Mouse (Mus musculus) kidney, embryonic 15.5 days (tissue): ENCODE results near the gene Zcchc17. TPM values are rescaled to one million over a fixed set of nuclear protein-coding genes. Genes with fewer than 3 reads are reported as not detected.

ENCODE experiments used
- ATAC-seq: fragments of 200-750 bp; cut with Nextera tagmentation; replicated peaks from 2 replicates; pipeline ENCODE4 v1.8.0; 2017; ENCODE audit warnings: moderate TSS enrichment; ENCODE audit not compliant: low FRiP score
- H3K27ac ChIP-seq: fragments of 300-500 bp; sonication (generic); 2 replicates; pipeline ENCODE4 v1.5.1; 2015; ENCODE audit warnings: mild to moderate bottlenecking, inconsistent platforms
- H3K27me3 ChIP-seq: fragments of 300-500 bp; sonication (generic); 2 replicates; pipeline ENCODE4 v1.6.1; 2015; ENCODE audit warnings: inconsistent platforms
- H3K36me3 ChIP-seq: fragments of 300-500 bp; sonication (generic); 2 replicates; pipeline ENCODE4 v1.6.1; 2015; ENCODE audit warnings: inconsistent platforms
- H3K4me1 ChIP-seq: fragments of 300-500 bp; sonication (generic); 2 replicates; pipeline ENCODE4 v1.6.1; 2015; ENCODE audit warnings: inconsistent platforms
- H3K4me2 ChIP-seq: fragments of 300-500 bp; sonication (generic); 2 replicates; pipeline ENCODE4 v1.6.1; 2015; ENCODE audit warnings: moderate library complexity, mild to moderate bottlenecking, inconsistent platforms
- H3K4me3 ChIP-seq: fragments of 300-500 bp; sonication (generic); replicated peaks from 2 replicates; pipeline ENCODE4 v1.5.1; 2015; ENCODE audit warnings: mild to moderate bottlenecking, inconsistent platforms
- H3K9ac ChIP-seq: fragments of 300-500 bp; sonication (generic); 2 replicates; pipeline ENCODE4 v1.6.1; 2015; ENCODE audit warnings: mild to moderate bottlenecking, inconsistent platforms
- H3K9me3 ChIP-seq: fragments of 300-500 bp; sonication (generic); replicated peaks from 2 replicates; pipeline ENCODE4 v1.6.1; 2016; ENCODE audit warnings: inconsistent platforms
- WGBS: fragments of 180-500 bp; shearing (Covaris S2); methylation state at CpG from one replicate; pipeline ENCODE4 v1.1.7; 2015; ENCODE audit warnings: mixed read lengths; 5-methylcytosine and 5-hydroxymethylcytosine counted together
- polyA plus RNA-seq: library from polyadenylated mRNA; unstranded; fragments of >200 nt; fragmentation: Nextera tagmentation; extraction: Ambion mirVana; gene quantifications from 2 replicates; pipeline ENCODE4 v1.2.1, GENCODE M21; 2015

Gene Zcchc17
- polyA plus RNA-seq, 1 experiment from 2014 or later: 65.6 TPM

DNA sequence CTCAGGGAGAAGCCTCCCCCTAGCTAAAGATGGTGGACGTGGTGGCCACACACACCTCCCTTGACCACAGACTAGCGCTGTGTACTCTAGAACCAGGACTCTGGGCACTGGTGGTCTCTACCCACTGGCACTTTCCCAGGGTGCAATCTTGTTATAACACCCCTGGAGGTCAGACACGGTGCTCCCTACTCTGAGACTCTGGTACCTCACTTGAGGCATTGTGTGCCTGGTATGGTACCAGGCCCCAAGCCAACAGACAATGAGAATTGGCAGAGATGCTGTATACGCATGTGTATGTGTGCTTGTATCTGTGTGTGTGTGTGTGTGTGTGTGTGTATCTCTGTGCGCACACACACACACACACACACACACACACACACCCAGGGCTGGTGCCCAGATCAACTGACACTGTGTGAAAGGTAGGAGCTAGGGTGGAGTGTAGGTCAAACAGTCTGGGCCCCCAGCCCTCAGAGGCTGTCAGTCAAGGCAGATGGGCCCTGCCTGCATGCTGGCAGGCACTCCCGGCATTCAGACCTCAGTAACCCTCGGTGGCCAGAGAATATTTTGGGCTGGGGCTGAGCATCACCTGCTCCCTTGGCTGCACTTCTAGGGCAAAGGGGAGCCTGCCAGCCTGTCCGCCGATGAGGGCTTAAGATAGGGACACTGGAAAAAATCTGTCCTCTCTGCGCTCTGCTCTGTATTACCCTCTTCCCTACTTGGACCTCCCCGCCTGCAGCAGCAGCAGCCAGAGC lies 60.7 kb downstream of the Zcchc17 start:
- H3K27ac ChIP-seq: no peak overlapping the region
- WGBS: 72% methylated on average over 11 of the region's 11 CpGs
- no peak overlapping the region for H3K9ac ChIP-seq
- ATAC-seq: no peak
- no peak overlapping the region for H3K4me3 ChIP-seq
- H3K4me2 ChIP-seq: no peak overlapping the region
- no peaks in the 10 kb centered on the region; the same call in 1 of the 2 replicates for H3K9me3 ChIP-seq
- H3K36me3 ChIP-seq: no peaks in the 10 kb centered on the region
- peaks cover 16% of the 10 kb centered on the region; the same call in 1 of the 2 replicates for H3K27me3 ChIP-seq
- peaks cover 23% of the 10 kb centered on the region for H3K4me1 ChIP-seq

- WGBS: 15% methylated on average over 13 of the region's 13 CpGs
- Histone ChIP-seq H3K36me3 (no peaks in the 10 kb centered on the region), H3K27ac (no peak overlapping the region), H3K4me1 (peaks cover 16% of the 10 kb centered on the region), H3K4me3 (no peak overlapping the region), H3K9me3 (no peaks in the 10 kb centered on the region; the same call in 1 of the 2 replicates), H3K27me3 (peaks cover 15% of the 10 kb centered on the region; the same call in 1 of the 2 replicates), H3K9ac (no peak overlapping the region), H3K4me2 (no peak overlapping the region)
- peak; percentile 70 for ATAC-seq
Measured at GRCm38 (mm10) chr4:130297123-130297529, 62.6 kb downstream of the Zcchc17 start.

- 81% methylated on average over 13 of the region's 13 CpGs for WGBS
- peaks cover 11% of the 10 kb centered on the region; the same call in 1 of the 2 replicates for H3K27me3 ChIP-seq
- no peaks in the 10 kb centered on the region for H3K36me3 ChIP-seq
- 0 out of 2 replicates have a peak, but pooled peaks have one; percentile 50 for ATAC-seq
- no peaks in the 10 kb centered on the region; the same call in 1 of the 2 replicates for H3K9me3 ChIP-seq
- H3K9ac ChIP-seq: no peak overlapping the region
- no peak overlapping the region for H3K4me2 ChIP-seq
- no peak overlapping the region for H3K27ac ChIP-seq
- H3K4me1 ChIP-seq: peaks cover 15% of the 10 kb centered on the region
- no peak overlapping the region for H3K4me3 ChIP-seq
Measured at GRCm38 (mm10) chr4:130296243-130296965, 63.3 kb downstream of the Zcchc17 start.

GRCm38 (mm10) chr4:130295047-130295745 lies 64.5 kb downstream of the Zcchc17 start:
- H3K9ac ChIP-seq: no peak overlapping the region
- H3K4me2 ChIP-seq: no peak overlapping the region
- no peak overlapping the region for H3K27ac ChIP-seq
- WGBS: 47% methylated on average over 23 of the region's 23 CpGs
- H3K4me3 ChIP-seq: no peak overlapping the region
- ATAC-seq: no peak
- peaks cover 15% of the 10 kb centered on the region for H3K4me1 ChIP-seq
- H3K36me3 ChIP-seq: no peaks in the 10 kb centered on the region
- no peaks in the 10 kb centered on the region; the same call in 1 of the 2 replicates for H3K9me3 ChIP-seq
- peaks cover 11% of the 10 kb centered on the region; the same call in 1 of the 2 replicates for H3K27me3 ChIP-seq

DNA sequence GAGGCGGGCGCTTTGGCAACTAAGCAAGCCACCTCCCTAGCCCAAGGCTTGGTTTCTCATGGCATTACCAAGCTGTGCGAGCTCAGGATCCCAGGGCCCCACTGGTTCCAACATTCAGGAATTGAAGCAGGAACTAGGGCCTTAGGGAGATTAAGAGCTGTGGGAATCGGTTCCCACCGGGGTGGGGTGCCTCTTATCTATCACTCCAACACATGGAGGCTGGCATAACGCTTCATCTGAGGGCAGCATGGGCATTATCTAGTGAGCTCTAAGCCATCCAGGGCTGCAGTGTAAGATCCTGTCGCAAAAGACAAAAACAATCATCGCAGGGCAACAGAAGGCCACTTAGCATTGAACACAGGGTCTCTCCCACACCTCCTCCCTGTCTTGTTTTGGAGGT lies 65.2 kb downstream of the Zcchc17 start:
- Histone ChIP-seq H3K9ac (no peak overlapping the region), H3K36me3 (no peaks in the 10 kb centered on the region), H3K9me3 (no peaks in the 10 kb centered on the region; the same call in 1 of the 2 replicates), H3K27ac (no peak overlapping the region), H3K4me1 (peaks cover 14% of the 10 kb centered on the region), H3K27me3 (peaks cover 11% of the 10 kb centered on the region; the same call in 1 of the 2 replicates), H3K4me2 (no peak overlapping the region), H3K4me3 (no peak overlapping the region)
- ATAC-seq: no peak
- WGBS: 88% methylated on average over 8 of the region's 8 CpGs

DNA sequence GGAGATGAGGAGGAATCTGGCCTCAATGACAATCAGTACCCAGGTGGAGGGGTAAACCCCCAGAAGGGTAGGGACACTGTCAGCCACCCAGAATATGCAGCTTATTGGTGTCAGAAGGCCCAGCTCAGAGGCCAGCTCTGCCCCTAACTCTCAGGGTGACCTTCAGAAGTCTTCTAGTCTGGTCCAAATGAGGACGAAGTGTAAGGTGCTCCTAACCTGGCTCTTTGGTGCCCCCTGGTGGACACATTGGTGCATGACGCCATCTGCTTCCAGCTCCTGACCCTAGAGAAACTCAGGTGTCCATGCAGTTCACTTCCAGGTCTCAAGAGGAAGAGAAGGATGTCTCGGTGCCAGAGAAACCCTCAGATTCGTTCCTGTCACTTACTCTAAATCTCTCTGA lies 67.5 kb downstream of the Zcchc17 start:
- ATAC-seq: 0 out of 2 replicates have a peak, but pooled peaks have one; percentile 23
- no peaks in the 10 kb centered on the region; the same call in 1 of the 2 replicates for H3K9me3 ChIP-seq
- H3K4me1 ChIP-seq: peaks cover 11% of the 10 kb centered on the region
- no peak overlapping the region for H3K4me2 ChIP-seq
- peaks cover 11% of the 10 kb centered on the region; the same call in 1 of the 2 replicates for H3K27me3 ChIP-seq
- no peak overlapping the region for H3K4me3 ChIP-seq
- no peak overlapping the region for H3K9ac ChIP-seq
- H3K36me3 ChIP-seq: no peaks in the 10 kb centered on the region
- no peak overlapping the region for H3K27ac ChIP-seq
- 3% methylated on average over 4 of the region's 4 CpGs for WGBS

DNA sequence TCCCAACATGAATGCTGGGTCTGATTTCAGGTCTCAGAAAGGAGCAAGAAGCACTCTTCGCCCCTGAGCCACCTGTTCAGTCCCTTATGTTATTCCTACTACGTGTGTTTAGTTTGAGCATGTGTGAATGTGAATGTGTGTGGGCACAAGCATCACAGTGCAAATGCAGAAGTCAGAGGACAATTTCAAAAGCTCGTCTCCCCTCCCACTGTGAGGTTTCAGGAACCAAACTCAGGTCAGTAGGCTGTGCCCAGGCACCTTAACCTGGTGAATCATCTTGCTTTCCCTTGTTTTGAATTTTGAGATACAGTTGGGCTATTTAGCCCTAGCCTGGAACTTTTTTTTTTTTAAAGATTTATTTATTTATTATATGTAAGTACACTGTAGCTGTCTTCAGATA lies 69.9 kb downstream of the Zcchc17 start:
- Histone ChIP-seq H3K9me3 (no peaks in the 10 kb centered on the region), H3K27ac (no peak overlapping the region), H3K4me1 (no peaks in the 10 kb centered on the region), H3K27me3 (peaks cover 16% of the 10 kb centered on the region), H3K4me3 (no peak overlapping the region), H3K9ac (no peak overlapping the region), H3K4me2 (no peak overlapping the region), H3K36me3 (no peaks in the 10 kb centered on the region)
- ATAC-seq: no peak
- 73% methylated on average over 3 of the region's 3 CpGs for WGBS

GRCm38 (mm10) chr4:130286531-130286930 lies 73.2 kb downstream of the Zcchc17 start:
- H3K4me3 ChIP-seq: no peak overlapping the region
- H3K4me1 ChIP-seq: no peaks in the 10 kb centered on the region
- H3K4me2 ChIP-seq: no peak overlapping the region
- H3K9ac ChIP-seq: no peak overlapping the region
- H3K9me3 ChIP-seq: no peaks in the 10 kb centered on the region
- WGBS: 41% methylated on average over 3 of the region's 3 CpGs
- peaks cover 25% of the 10 kb centered on the region for H3K27me3 ChIP-seq
- no peak for ATAC-seq
- no peaks in the 10 kb centered on the region for H3K36me3 ChIP-seq
- H3K27ac ChIP-seq: no peak overlapping the region

DNA sequence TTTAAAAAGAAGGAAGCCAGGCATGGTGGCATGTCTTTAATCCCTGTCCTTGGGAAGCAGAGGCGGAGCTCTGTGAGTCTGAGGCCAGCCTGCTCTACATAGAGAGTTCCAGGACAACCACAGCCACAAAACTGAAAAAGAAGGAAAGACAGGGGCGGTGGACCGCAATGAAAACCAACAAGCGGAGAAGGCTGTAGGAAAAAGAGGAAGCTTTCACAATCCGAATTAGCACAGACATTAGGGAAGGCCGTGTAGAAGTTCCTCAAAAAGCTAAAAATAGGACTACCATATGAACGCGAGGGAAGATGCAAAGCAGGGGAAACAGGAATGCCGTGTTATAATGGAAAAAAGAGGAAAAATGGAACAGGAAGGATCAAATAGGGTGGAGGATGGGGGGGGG lies 75.9 kb downstream of the Zcchc17 start:
- no peak overlapping the region for H3K4me2 ChIP-seq
- no peaks in the 10 kb centered on the region for H3K9me3 ChIP-seq
- no peak overlapping the region for H3K27ac ChIP-seq
- WGBS: 78% methylated on average over 9 of the region's 9 CpGs
- no peak overlapping the region for H3K4me3 ChIP-seq
- no peak for ATAC-seq
- H3K36me3 ChIP-seq: no peaks in the 10 kb centered on the region
- peaks cover 46% of the 10 kb centered on the region for H3K27me3 ChIP-seq
- H3K9ac ChIP-seq: no peak overlapping the region
- no peaks in the 10 kb centered on the region for H3K4me1 ChIP-seq

GRCm38 (mm10) chr4:130282856-130283255 lies 76.9 kb downstream of the Zcchc17 start:
- no peaks in the 10 kb centered on the region for H3K4me1 ChIP-seq
- 74% methylated on average over 5 of the region's 5 CpGs for WGBS

DNA sequence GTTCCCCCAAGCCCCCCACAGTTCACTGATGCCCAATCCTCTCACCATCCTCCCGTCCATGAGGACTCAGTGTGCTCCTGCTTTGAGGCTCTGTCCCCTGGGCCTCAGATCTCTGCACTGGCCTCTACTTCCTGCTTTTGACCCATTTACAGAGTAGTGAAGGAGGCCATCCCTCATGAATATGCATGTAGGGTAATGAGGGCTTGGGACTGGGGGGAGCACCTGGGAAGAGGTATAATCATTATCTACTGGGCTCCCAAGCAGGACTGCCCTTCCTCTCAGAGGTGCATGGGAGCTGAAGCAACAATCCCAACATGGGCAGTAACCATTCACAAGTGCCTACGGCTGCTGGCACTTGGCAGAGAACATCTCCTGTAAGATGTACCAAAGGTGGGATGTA lies 80.6 kb downstream of the Zcchc17 start, which contains the start of gene Serinc2:
Serinc2 (minus strand) TSS at position 101 of the 400 bp plus-strand sequence.
- H3K9ac ChIP-seq: no peak within 1 kb of the TSS
- 67% methylated on average over 2 of the region's 2 CpGs for WGBS
- peaks cover 17% of the 10 kb centered on the region for H3K4me1 ChIP-seq
- H3K4me3 ChIP-seq: no peak within 1 kb of the TSS
- no peak within 1 kb of the TSS for H3K27ac ChIP-seq
- no peaks in the 10 kb centered on the region for H3K36me3 ChIP-seq
- no peaks in the 10 kb centered on the region for H3K9me3 ChIP-seq
- no peak within 1 kb of the TSS for H3K4me2 ChIP-seq
- no peak for ATAC-seq
- peaks cover 64% of the 10 kb centered on the region for H3K27me3 ChIP-seq

More at GRCm38 (mm10) chr4:130282856-130283255, 76.9 kb downstream of the Zcchc17 start:
- no peak overlapping the region for H3K4me2 ChIP-seq
- no peak overlapping the region for H3K27ac ChIP-seq
- no peaks in the 10 kb centered on the region for H3K36me3 ChIP-seq
- no peaks in the 10 kb centered on the region for H3K9me3 ChIP-seq
- no peak for ATAC-seq
- H3K27me3 ChIP-seq: peaks cover 53% of the 10 kb centered on the region
- H3K4me3 ChIP-seq: no peak overlapping the region
- H3K9ac ChIP-seq: no peak overlapping the region
